Mouse (Mus musculus): ENCODE results near the gene Med27. TPM values are rescaled to one million over a fixed set of nuclear protein-coding genes. Genes with fewer than 3 reads are reported as not detected.

The Med27 gene
- polyA plus RNA-seq, 1 experiment from 2014 or later = 25.2 TPM

- ATAC-seq (ENCODE audit: low read depth) (no peak), DNase-seq (no peak)
- 72% methylated on average over 9 of the region's 9 CpGs for WGBS (ENCODE audit: insufficient replicate concordance)
- Histone ChIP-seq H3K9ac (no peak overlapping the region), H3K36me3 (no peaks in the 10 kb centered on the region), H3K9me3 (replicated peaks) (no peaks in the 10 kb centered on the region), H3K4me3 (replicated peaks) (no peak overlapping the region), H3K27me3 (no peaks in the 10 kb centered on the region), H3K4me1 (replicated peaks) (no peaks in the 10 kb centered on the region), H3K4me2 (no peak overlapping the region), H3K27ac (no peak overlapping the region)
These were observed 154.2 kb downstream of the Med27 start for GRCm38 (mm10) chr2:29500601-29501350.

- DNase-seq (no peak), ATAC-seq (ENCODE audit: low read depth) (no peak)
- Histone ChIP-seq H3K9ac (no peak overlapping the region), H3K27me3 (no peaks in the 10 kb centered on the region), H3K36me3 (no peaks in the 10 kb centered on the region), H3K4me1 (replicated peaks) (no peaks in the 10 kb centered on the region), H3K27ac (no peak overlapping the region), H3K4me3 (replicated peaks) (no peak overlapping the region), H3K4me2 (no peak overlapping the region), H3K9me3 (replicated peaks) (no peaks in the 10 kb centered on the region)
- WGBS (ENCODE audit: insufficient replicate concordance) = 71% methylated on average over 4 of the region's 4 CpGs
These were observed 154.8 kb downstream of the Med27 start for GRCm38 (mm10) chr2:29501381-29501780.

GRCm38 (mm10) chr2:29504848-29505247 lies 158.2 kb downstream of the Med27 start:
- 70% methylated on average over 6 of the region's 6 CpGs for WGBS (ENCODE audit: insufficient replicate concordance)
- Histone ChIP-seq H3K4me2 (no peak overlapping the region), H3K9me3 (replicated peaks) (no peaks in the 10 kb centered on the region), H3K4me3 (replicated peaks) (no peak overlapping the region), H3K4me1 (replicated peaks) (no peaks in the 10 kb centered on the region), H3K27me3 (no peaks in the 10 kb centered on the region), H3K27ac (no peak overlapping the region), H3K36me3 (no peaks in the 10 kb centered on the region), H3K9ac (no peak overlapping the region)
- no peak for DNase-seq
- no peak for ATAC-seq (ENCODE audit: low read depth)

GRCm38 (mm10) chr2:29506411-29506810 lies 159.8 kb downstream of the Med27 start:
- DNase-seq (no peak), ATAC-seq (ENCODE audit: low read depth) (no peak)
- WGBS (ENCODE audit: insufficient replicate concordance) = 67% methylated on average over 4 of the region's 4 CpGs

GRCm38 (mm10) chr2:29513131-29513530 lies 166.5 kb downstream of the Med27 start:
- Histone ChIP-seq H3K4me3 (replicated peaks) (no peak overlapping the region), H3K9me3 (replicated peaks) (no peaks in the 10 kb centered on the region), H3K4me2 (no peak overlapping the region), H3K36me3 (no peaks in the 10 kb centered on the region), H3K27ac (no peak overlapping the region), H3K4me1 (replicated peaks) (peaks cover 11% of the 10 kb centered on the region), H3K9ac (no peak overlapping the region), H3K27me3 (no peaks in the 10 kb centered on the region)
- DNase-seq (no peak), ATAC-seq (ENCODE audit: low read depth) (no peak)
- 61% methylated on average over 7 of the region's 7 CpGs for WGBS (ENCODE audit: insufficient replicate concordance)

More at GRCm38 (mm10) chr2:29506411-29506810, 159.8 kb downstream of the Med27 start:
- no peaks in the 10 kb centered on the region for H3K27me3 ChIP-seq
- H3K9ac ChIP-seq = no peak overlapping the region
- no peak overlapping the region for H3K4me3 ChIP-seq (replicated peaks)
- H3K36me3 ChIP-seq = no peaks in the 10 kb centered on the region
- no peaks in the 10 kb centered on the region for H3K4me1 ChIP-seq (replicated peaks)
- no peak overlapping the region for H3K4me2 ChIP-seq
- no peak overlapping the region for H3K27ac ChIP-seq
- H3K9me3 ChIP-seq (replicated peaks) = no peaks in the 10 kb centered on the region

GRCm38 (mm10) chr2:29514836-29515235 lies 168.2 kb downstream of the Med27 start:
- Histone ChIP-seq H3K9me3 (replicated peaks) (no peaks in the 10 kb centered on the region), H3K4me2 (no peak overlapping the region), H3K36me3 (no peaks in the 10 kb centered on the region), H3K27me3 (no peaks in the 10 kb centered on the region), H3K9ac (no peak overlapping the region), H3K4me3 (replicated peaks) (no peak overlapping the region), H3K27ac (no peak overlapping the region), H3K4me1 (replicated peaks) (peaks cover 11% of the 10 kb centered on the region)
- no peak for ATAC-seq (ENCODE audit: low read depth)
- 67% methylated on average over 6 of the region's 6 CpGs for WGBS (ENCODE audit: insufficient replicate concordance)
- DNase-seq = no peak

- H3K27ac ChIP-seq = no peak overlapping the region
- H3K27me3 ChIP-seq = no peaks in the 10 kb centered on the region
- DNase-seq (no peak), ATAC-seq (ENCODE audit: low read depth) (no peak)
- peaks cover 11% of the 10 kb centered on the region for H3K4me1 ChIP-seq (replicated peaks)
- H3K4me3 ChIP-seq (replicated peaks) = no peak overlapping the region
- WGBS (ENCODE audit: insufficient replicate concordance) = 76% methylated on average over 4 of the region's 4 CpGs
- H3K9ac ChIP-seq = no peak overlapping the region
- no peaks in the 10 kb centered on the region for H3K9me3 ChIP-seq (replicated peaks)
- no peak overlapping the region for H3K4me2 ChIP-seq
- H3K36me3 ChIP-seq = no peaks in the 10 kb centered on the region
These were observed 169.3 kb downstream of the Med27 start for GRCm38 (mm10) chr2:29515831-29516447.

GRCm38 (mm10) chr2:29516621-29517170 lies 170.1 kb downstream of the Med27 start:
- peaks cover 11% of the 10 kb centered on the region for H3K4me1 ChIP-seq (replicated peaks)
- ATAC-seq (ENCODE audit: low read depth) = no peak

GRCm38 (mm10) chr2:29519402-29519801 lies 172.8 kb downstream of the Med27 start:
- 55% methylated on average over 3 of the region's 3 CpGs for WGBS (ENCODE audit: insufficient replicate concordance)
- Histone ChIP-seq H3K9me3 (replicated peaks) (no peaks in the 10 kb centered on the region), H3K9ac (no peak overlapping the region), H3K36me3 (no peaks in the 10 kb centered on the region), H3K4me3 (replicated peaks) (no peak overlapping the region), H3K4me1 (replicated peaks) (no peaks in the 10 kb centered on the region), H3K27ac (no peak overlapping the region), H3K4me2 (no peak overlapping the region), H3K27me3 (no peaks in the 10 kb centered on the region)
- ATAC-seq (ENCODE audit: low read depth) = no peak
- no peak for DNase-seq

More at GRCm38 (mm10) chr2:29516621-29517170, 170.1 kb downstream of the Med27 start:
- H3K4me3 ChIP-seq (replicated peaks) = no peak overlapping the region
- H3K27ac ChIP-seq = no peak overlapping the region
- H3K27me3 ChIP-seq = no peaks in the 10 kb centered on the region
- H3K36me3 ChIP-seq = no peaks in the 10 kb centered on the region
- H3K4me2 ChIP-seq = no peak overlapping the region
- WGBS (ENCODE audit: insufficient replicate concordance) = 58% methylated on average over 9 of the region's 9 CpGs
- no peak overlapping the region for H3K9ac ChIP-seq
- no peaks in the 10 kb centered on the region for H3K9me3 ChIP-seq (replicated peaks)
- no peak for DNase-seq

GRCm38 (mm10) chr2:29520206-29520605 lies 173.6 kb downstream of the Med27 start:
- DNase-seq = no peak
- 79% methylated on average over 6 of the region's 6 CpGs for WGBS (ENCODE audit: insufficient replicate concordance)
- H3K4me3 ChIP-seq (replicated peaks) = no peak overlapping the region
- H3K4me1 ChIP-seq (replicated peaks) = peaks cover 3% of the 10 kb centered on the region; the same call in 1 of the 2 replicates
- ATAC-seq (ENCODE audit: low read depth) = no peak
- H3K4me2 ChIP-seq = no peak overlapping the region
- H3K9ac ChIP-seq = no peak overlapping the region
- no peaks in the 10 kb centered on the region for H3K27me3 ChIP-seq
- H3K9me3 ChIP-seq (replicated peaks) = no peaks in the 10 kb centered on the region
- H3K36me3 ChIP-seq = no peaks in the 10 kb centered on the region
- H3K27ac ChIP-seq = no peak overlapping the region

- Histone ChIP-seq H3K9me3 (replicated peaks) (no peaks in the 10 kb centered on the region), H3K27me3 (no peaks in the 10 kb centered on the region), H3K36me3 (no peaks in the 10 kb centered on the region), H3K9ac (no peak overlapping the region), H3K4me2 (no peak overlapping the region), H3K27ac (no peak overlapping the region), H3K4me1 (replicated peaks) (peaks cover 3% of the 10 kb centered on the region; the same call in 1 of the 2 replicates), H3K4me3 (replicated peaks) (no peak overlapping the region)
- ATAC-seq (ENCODE audit: low read depth) (no peak), DNase-seq (no peak)
- WGBS (ENCODE audit: insufficient replicate concordance) = 77% methylated on average over 7 of the region's 7 CpGs
These were observed 174.9 kb downstream of the Med27 start for GRCm38 (mm10) chr2:29521486-29521885.
